Mouse (Mus musculus) lung, postnatal 0 days (tissue): Measurements from ENCODE around the gene Krt79. TPM values are rescaled to one million over a fixed set of nuclear protein-coding genes. Genes with fewer than 3 reads are reported as not detected.

Experiments
- ATAC-seq: fragments of 200-750 bp; cut with Nextera tagmentation; 2 replicates; pipeline ENCODE4 v1.8.0; 2017; ENCODE audit warnings: moderate library complexity
- DNase-seq: peaks from one replicate; pipeline ENCODE4 v3.0.0-alpha.2; 2016; ENCODE audit warnings: low spot score
- H3K27ac ChIP-seq: fragments of 300-500 bp; sonication (generic); 2 replicates; pipeline ENCODE4 v1.5.1; 2014; ENCODE audit warnings: antibody characterized with exemption, mild to moderate bottlenecking, low read length, mixed read lengths
- H3K27me3 ChIP-seq: fragments of 300-500 bp; sonication (generic); replicated peaks from 2 replicates; pipeline ENCODE4 v1.6.1; 2014; ENCODE audit warnings: low read length, mixed read lengths; ENCODE audit not compliant: insufficient read depth
- H3K36me3 ChIP-seq: fragments of 300-500 bp; sonication (generic); 2 replicates; pipeline ENCODE4 v1.6.1; 2014; ENCODE audit warnings: low read length, mixed read lengths; ENCODE audit not compliant: insufficient read depth
- H3K4me1 ChIP-seq: fragments of 300-500 bp; sonication (generic); 2 replicates; pipeline ENCODE4 v1.6.1; 2014; ENCODE audit warnings: antibody characterized with exemption, low read depth, low read length, mixed read lengths; ENCODE audit not compliant: insufficient read depth
- H3K4me2 ChIP-seq: fragments of 300-500 bp; sonication (generic); replicated peaks from 2 replicates; pipeline ENCODE4 v1.6.1; 2014; ENCODE audit warnings: low read depth, mild to moderate bottlenecking, low read length, moderate library complexity, mixed read lengths
- H3K4me3 ChIP-seq: fragments of 300-500 bp; sonication (generic); 2 replicates; pipeline ENCODE4 v1.5.1; 2014; ENCODE audit warnings: low read depth, low read length
- H3K9ac ChIP-seq: fragments of 300-500 bp; sonication (generic); replicated peaks from 2 replicates; pipeline ENCODE4 v1.6.1; 2014; ENCODE audit warnings: low read depth, mild to moderate bottlenecking
- H3K9me3 ChIP-seq: fragments of 300-500 bp; sonication (generic); 2 replicates; pipeline ENCODE4 v1.6.1; 2016; ENCODE audit warnings: low read length, mixed read lengths
- CTCF ChIP-seq: IDR thresholded peaks from 2 replicates; pipeline ENCODE4 v1.5.1; 2016; ENCODE audit warnings: antibody characterized with exemption, mild to moderate bottlenecking
- EP300 ChIP-seq: IDR thresholded peaks from 2 replicates; pipeline ENCODE4 v1.6.1; 2016; ENCODE audit warnings: antibody characterized with exemption, mild to moderate bottlenecking, control low read depth
- WGBS: fragments of 180-500 bp; shearing (Covaris S2); extraction: QIAGEN DNeasy Blood & Tissue Kit; methylation state at CpG from one replicate; pipeline ENCODE4 v1.1.7; 2014; 5-methylcytosine and 5-hydroxymethylcytosine counted together
- polyA plus RNA-seq: library from polyadenylated mRNA; unstranded; fragments of >200 nt; fragmentation: Nextera tagmentation; extraction: Ambion mirVana; gene quantifications from 2 replicates; pipeline ENCODE4 v1.2.1, GENCODE M21; 2015

Krt79 gene
- polyA plus RNA-seq = 1.0 and 1.4 TPM in 2 replicates

GRCm38 (mm10) chr15:101940274-101940829, at the start of gene Krt79:
Krt79 (minus strand) TSS chr15:101940324.
- no peak within 1 kb of the TSS for H3K4me2 ChIP-seq
- no peak within 1 kb of the TSS for H3K27ac ChIP-seq
- DNase-seq (no peak), ATAC-seq (no peak)
- H3K36me3 ChIP-seq = no peaks in the 10 kb centered on the region
- no peaks in the 10 kb centered on the region for H3K27me3 ChIP-seq
- H3K4me3 ChIP-seq = no peak within 1 kb of the TSS
- H3K9ac ChIP-seq = no peak within 1 kb of the TSS
- TF ChIP-seq EP300 (no peak), CTCF (no peak)
- WGBS = 52% methylated on average over 3 of the region's 6 CpGs
- no peaks in the 10 kb centered on the region for H3K9me3 ChIP-seq
- no peaks in the 10 kb centered on the region for H3K4me1 ChIP-seq

GRCm38 (mm10) chr15:101988714-101989113, 48.6 kb upstream of the Krt79 start:
- DNase-seq (no peak), ATAC-seq (no peak)
- 59% methylated on average over 8 of the region's 8 CpGs for WGBS
- Histone ChIP-seq H3K4me2 (no peak overlapping the region), H3K9ac (no peak overlapping the region), H3K4me3 (no peak overlapping the region), H3K27me3 (no peaks in the 10 kb centered on the region), H3K4me1 (peaks cover 3% of the 10 kb centered on the region; the same call in 1 of the 2 replicates), H3K36me3 (no peaks in the 10 kb centered on the region), H3K9me3 (no peaks in the 10 kb centered on the region), H3K27ac (no peak overlapping the region)
- peak; percentile 47 for TF ChIP-seq CTCF
- no peak for TF ChIP-seq EP300

- no peak overlapping the region for H3K27ac ChIP-seq
- no peak; the same call in 1 of the 2 replicates for ATAC-seq
- TF ChIP-seq CTCF = peak; percentile 95
- TF ChIP-seq EP300 = 0 out of 2 replicates have a peak, but pooled peaks have one; percentile 14
- H3K4me3 ChIP-seq = no peak overlapping the region
- H3K4me2 ChIP-seq = no peak overlapping the region
- under 1% methylated on average over 10 of the region's 10 CpGs for WGBS
- H3K9me3 ChIP-seq = no peaks in the 10 kb centered on the region
- no peaks in the 10 kb centered on the region for H3K27me3 ChIP-seq
- H3K36me3 ChIP-seq = no peaks in the 10 kb centered on the region
- DNase-seq = peak; percentile 86
- H3K9ac ChIP-seq = no peak overlapping the region
- H3K4me1 ChIP-seq = peaks cover 4% of the 10 kb centered on the region; the same call in 1 of the 2 replicates
Measured at GRCm38 (mm10) chr15:101988119-101988518, 48.0 kb upstream of the Krt79 start.

- no peak overlapping the region for H3K27ac ChIP-seq
- DNase-seq = no peak
Measured at GRCm38 (mm10) chr15:101984746-101985145, 44.6 kb upstream of the Krt79 start.

GRCm38 (mm10) chr15:101983949-101984601, 44.0 kb upstream of the Krt79 start:
- H3K4me3 ChIP-seq = no peak overlapping the region

More at GRCm38 (mm10) chr15:101984746-101985145, 44.6 kb upstream of the Krt79 start:
- Histone ChIP-seq H3K4me2 (no peak overlapping the region), H3K27me3 (no peaks in the 10 kb centered on the region), H3K9ac (no peak overlapping the region), H3K9me3 (no peaks in the 10 kb centered on the region), H3K36me3 (no peaks in the 10 kb centered on the region), H3K4me3 (no peak overlapping the region), H3K4me1 (peaks cover 4% of the 10 kb centered on the region; the same call in 1 of the 2 replicates)
- TF ChIP-seq CTCF (no peak), EP300 (no peak)
- ATAC-seq = no peak
- 6% methylated on average over 6 of the region's 6 CpGs for WGBS

GRCm38 (mm10) chr15:101983315-101983948, 43.3 kb upstream of the Krt79 start:
- no peak overlapping the region for H3K9ac ChIP-seq
- H3K27ac ChIP-seq = peak overlapping the region; percentile 88
- no peaks in the 10 kb centered on the region for H3K36me3 ChIP-seq
- H3K9me3 ChIP-seq = no peaks in the 10 kb centered on the region
- no peak for DNase-seq
- 76% methylated on average over 13 of the region's 13 CpGs for WGBS
- H3K4me3 ChIP-seq = no peak overlapping the region
- H3K4me2 ChIP-seq = peak overlapping the region; percentile 47; the same call in 1 of the 2 replicates
- no peaks in the 10 kb centered on the region for H3K27me3 ChIP-seq
- TF ChIP-seq CTCF = peak; percentile 42; the same call in 1 of the 2 replicates
- no peak for TF ChIP-seq EP300
- peaks cover 4% of the 10 kb centered on the region; the same call in 1 of the 2 replicates for H3K4me1 ChIP-seq
- no peak for ATAC-seq

More at GRCm38 (mm10) chr15:101983949-101984601, 44.0 kb upstream of the Krt79 start:
- no peak overlapping the region for H3K9ac ChIP-seq
- DNase-seq (peak; percentile 98), ATAC-seq (peak; percentile 94)
- peak overlapping the region; percentile 88 for H3K27ac ChIP-seq
- H3K4me1 ChIP-seq = peaks cover 4% of the 10 kb centered on the region; the same call in 1 of the 2 replicates
- H3K4me2 ChIP-seq = peak overlapping the region; percentile 47
- no peaks in the 10 kb centered on the region for H3K36me3 ChIP-seq
- no peaks in the 10 kb centered on the region for H3K9me3 ChIP-seq
- TF ChIP-seq CTCF (peak; percentile 95), EP300 (peak; percentile 90)
- H3K27me3 ChIP-seq = no peaks in the 10 kb centered on the region
- WGBS = under 1% methylated on average over 15 of the region's 15 CpGs
